Mouse (Mus musculus): ENCODE data around the gene Gli2.

Gene Gli2

DNA sequence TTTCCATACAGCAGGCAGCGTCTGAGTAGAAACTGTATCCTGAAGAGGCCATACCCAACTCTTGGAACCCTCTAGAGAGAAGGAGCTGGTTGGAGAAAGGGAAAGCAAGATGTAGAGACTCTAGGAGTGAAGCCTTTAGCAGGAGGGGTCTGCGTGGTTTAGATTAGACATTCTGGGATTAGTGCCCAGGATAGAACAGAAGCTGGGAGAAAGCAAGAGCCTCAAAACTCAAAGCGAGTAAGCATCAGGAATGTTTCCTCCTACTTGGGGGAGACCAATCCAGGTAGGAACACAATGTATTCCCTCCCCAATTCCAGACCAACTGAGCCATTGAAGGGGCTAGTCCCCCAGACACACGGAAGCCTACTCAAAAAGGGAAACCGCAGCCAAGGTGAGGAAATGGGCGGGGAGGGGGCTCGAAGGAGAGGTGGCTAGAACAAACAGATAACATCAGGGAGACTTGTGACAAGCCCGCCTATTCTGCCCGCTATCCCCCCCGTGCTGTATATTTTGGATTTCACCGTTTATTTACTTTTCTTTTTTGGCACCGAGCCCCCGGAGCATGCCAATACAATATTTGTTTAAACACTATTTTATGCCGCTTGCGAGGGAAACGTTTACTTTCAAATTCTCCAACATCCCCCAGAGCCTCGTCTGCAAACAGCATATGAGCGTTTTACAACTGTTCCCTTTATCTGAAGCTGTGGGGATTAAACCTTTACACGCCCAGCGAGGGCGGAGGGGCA is 2.1 kb downstream of the Gli2 start:
- no peak for DNase-seq

DNA sequence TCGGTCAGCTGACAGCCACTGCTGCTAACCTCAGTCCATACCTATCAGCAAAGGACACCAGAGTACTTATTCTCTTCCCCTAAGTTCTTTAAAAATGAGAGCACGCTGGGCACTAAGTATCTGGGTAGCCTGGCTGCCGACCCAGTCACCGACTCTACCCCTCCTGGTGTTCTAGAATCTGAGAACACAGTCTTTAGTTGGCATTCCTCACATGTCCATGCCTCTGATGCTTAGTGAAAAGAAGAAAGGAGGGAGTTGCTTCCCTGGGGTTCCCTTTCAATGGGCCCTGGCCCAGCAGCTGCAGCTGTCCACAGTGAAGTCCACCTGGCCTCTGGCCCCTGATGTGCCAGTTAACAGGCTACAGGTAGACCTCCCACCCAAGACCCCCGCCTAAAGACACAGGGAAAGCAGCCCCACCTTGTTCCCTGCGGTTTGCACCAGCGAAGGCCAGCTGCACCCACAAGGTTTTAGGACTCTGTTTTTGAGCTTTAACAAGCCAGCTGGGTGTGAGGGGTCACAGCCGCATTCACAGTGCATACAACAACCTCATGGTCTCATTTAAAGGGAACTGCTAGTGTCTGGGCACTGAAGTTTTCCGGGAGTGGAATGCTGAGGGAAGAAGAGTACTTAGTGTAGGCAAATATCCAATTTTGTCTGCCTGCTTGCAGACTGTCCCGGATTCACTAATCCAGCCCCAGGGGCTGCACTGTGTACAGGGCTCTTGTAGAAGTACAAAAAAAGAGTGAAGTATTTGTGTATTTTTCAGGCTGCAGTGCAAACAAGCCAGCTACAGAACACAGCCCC is 3.4 kb downstream of the Gli2 start:
- DNase-seq = peak; percentile 42

DNA sequence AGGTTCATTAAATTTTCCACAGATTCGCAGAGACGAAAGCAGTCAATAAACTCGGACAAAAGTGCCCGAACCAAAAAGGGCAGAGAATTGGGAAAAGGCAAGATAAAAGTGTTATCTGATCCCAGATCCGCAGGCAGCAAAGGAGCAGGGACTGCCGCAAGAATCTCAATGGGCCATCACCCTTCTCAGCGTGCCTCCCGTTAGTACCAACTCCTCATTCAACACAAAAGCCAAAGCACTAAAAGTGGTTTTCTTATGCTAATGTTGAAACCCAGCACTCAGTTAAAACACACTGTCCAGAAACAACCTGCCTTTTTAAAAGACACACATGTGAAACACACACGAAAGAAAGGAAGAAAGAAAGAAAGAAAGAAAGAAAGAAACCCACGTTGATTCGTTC is 4.4 kb downstream of the Gli2 start:
- DNase-seq = no peak

- peak; percentile 48 for DNase-seq
Observed at GRCm38 (mm10) chr1:119048547-119048946, 4.9 kb downstream of the Gli2 start.

- peak; percentile 86 for DNase-seq
Observed at GRCm38 (mm10) chr1:119047462-119048371, 5.7 kb downstream of the Gli2 start.

- no peak for DNase-seq
Observed at GRCm38 (mm10) chr1:119038436-119038835, 15.0 kb downstream of the Gli2 start.

DNA sequence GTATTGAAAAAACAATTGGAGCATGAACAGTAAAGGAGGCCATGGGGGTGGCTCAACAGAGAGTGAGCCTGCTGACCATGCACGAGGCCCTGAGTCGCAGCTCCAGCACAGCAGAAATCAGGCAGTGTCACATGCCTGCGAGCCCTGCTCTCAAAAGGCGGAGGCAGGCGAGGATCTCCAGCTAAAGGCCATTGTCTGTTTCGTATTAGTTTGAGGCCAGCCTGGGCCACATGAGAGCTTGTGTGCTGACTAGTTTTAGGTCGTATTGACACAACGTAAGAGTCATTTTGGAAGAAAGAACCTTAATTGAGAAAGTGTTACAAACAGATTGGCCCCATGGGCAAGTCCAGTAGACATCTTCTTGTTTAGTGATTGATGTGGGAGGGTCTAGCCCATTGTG is 17.5 kb downstream of the Gli2 start:
- DNase-seq = peak; percentile 67

GRCm38 (mm10) chr1:119035301-119035700 is 18.1 kb downstream of the Gli2 start:
- peak; percentile 63 for DNase-seq

- DNase-seq = no peak
Observed at GRCm38 (mm10) chr1:119034163-119034705, 19.2 kb downstream of the Gli2 start.

- DNase-seq = peak; percentile 74
Observed at GRCm38 (mm10) chr1:119033450-119034162, 19.8 kb downstream of the Gli2 start.

- DNase-seq = no peak
Observed at GRCm38 (mm10) chr1:119031185-119031584, 22.2 kb downstream of the Gli2 start.

GRCm38 (mm10) chr1:119025647-119026358 is 27.6 kb downstream of the Gli2 start:
- DNase-seq = no peak

DNA sequence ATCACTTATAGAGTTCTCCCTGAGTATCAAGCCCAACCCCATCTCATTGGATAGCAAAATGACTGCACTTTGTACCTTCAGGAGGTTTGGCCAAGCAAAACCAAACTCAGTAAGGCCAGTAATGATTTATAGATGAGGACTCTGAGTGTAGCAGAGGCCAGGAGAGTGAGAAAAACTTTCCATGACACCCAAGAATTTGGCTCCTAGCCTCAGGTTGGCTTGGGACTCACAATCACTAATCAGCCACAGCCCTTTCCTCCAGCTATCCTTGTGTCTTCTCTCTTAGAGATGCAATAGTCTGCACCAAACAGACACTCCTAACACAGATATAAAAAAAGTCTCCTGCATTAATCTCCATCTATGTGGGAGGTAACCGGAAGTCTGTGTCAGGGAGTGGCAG is 31.1 kb downstream of the Gli2 start:
- no peak for DNase-seq

DNA sequence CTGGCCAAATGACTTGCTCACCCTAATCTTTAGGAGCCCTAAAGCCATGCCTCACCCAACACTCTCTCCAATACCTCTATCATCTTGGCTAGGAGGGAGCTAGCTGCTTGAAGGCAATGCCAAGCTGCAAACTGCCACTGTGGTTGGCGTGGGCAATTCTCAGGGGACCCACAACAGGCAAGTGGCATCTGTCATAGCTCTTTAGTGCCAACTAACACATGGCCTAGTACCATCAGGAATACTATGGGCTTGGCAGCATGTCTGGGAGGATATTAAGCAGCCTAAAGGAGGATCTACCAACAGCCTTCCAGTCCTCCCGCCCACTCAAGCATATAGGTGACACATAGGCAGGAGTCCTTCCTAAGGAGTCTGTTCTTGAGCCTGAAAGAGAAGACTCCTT is 33.3 kb downstream of the Gli2 start:
- DNase-seq = no peak

- DNase-seq = no peak
Observed at GRCm38 (mm10) chr1:119019056-119019455, 34.4 kb downstream of the Gli2 start.

DNA sequence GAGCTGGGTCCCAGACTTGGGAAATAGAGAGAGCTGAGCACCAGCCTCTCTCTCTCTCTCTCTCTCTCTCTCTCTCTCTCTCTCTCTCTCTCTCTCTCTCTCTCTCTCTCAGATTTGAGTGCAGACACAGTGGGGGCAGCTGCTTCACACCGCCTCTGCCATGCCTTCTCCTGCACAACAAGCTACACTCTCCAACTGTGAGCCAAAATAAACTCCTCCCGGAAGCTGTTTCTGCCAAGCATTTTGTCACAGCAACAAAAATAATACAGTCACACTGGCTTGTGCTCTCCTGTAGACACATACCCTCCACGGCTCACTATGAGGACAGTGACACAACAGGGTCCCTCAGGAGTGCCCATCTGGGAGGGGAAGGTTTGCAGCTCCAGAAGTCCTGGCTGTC is 36.6 kb downstream of the Gli2 start:
- no peak for DNase-seq

GRCm38 (mm10) chr1:119015108-119015507 is 38.3 kb downstream of the Gli2 start:
- DNase-seq = no peak

- DNase-seq = no peak
Observed at GRCm38 (mm10) chr1:119008949-119009348, 44.5 kb downstream of the Gli2 start.

DNA sequence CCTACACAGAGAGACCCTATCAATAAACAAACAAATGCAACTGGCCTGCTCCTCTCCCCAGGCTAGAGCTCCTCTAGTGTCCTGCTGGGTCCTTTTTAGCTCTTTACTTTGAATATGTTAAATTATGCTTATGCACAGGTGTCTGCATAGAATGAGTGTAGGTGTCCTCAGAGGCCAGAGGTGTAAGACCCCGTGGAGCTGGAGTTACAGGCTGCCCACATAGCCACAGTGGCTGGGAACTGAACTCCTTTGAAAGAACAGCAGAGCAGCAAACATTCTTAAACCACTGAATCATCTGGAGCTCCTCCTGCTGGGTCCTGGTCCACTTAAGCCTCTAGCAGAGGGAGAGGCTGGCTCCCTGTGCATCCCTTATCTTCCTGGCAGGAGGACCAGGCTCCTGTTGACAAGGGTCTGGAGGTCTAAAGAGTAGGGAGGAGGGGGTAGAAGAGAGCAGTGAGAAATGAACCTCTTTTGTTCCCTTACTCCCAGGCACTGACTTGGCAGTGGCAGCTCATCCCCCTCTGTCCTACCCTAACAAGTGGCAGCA is 49.5 kb downstream of the Gli2 start:
- no peak for DNase-seq

DNA sequence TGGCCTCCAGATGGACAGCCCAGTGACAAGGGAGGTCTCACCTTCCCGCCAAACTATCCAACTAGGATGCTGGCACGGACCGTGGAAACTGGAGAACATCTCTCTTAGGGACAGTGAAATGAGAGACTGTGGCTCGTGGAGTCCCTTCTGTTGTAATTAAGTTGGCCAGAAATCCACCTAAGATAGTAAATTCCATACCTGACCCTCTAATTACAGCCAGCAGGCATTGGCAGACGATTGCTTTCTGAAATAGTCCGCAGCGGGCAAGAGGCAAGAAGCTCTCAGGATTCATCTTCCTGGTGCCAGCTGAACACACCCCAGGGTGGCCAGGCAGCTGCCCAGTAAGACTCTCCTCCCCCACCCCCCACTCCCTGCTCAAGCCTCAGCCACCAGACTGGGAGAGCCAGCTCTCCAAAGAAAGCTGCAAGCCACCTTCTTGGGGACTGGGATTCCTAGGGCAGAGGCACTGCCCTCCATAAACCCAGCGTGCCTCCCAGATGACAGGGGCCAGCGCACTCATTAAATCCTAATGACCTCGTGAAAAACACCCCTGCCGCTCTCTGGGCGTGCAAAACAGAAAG is 51.9 kb downstream of the Gli2 start:
- peak; percentile 81 for DNase-seq

All from retina, postnatal 1 day (tissue).